Mouse (Mus musculus) adrenal gland, adult (tissue): ENCODE data around the gene Grin1.

Experiments
- DNase-seq, 2 experiments: peaks; one replicate each; pipeline ENCODE4 v3.0.0; 2022 to 2023; ENCODE audit warnings: low spot score in 1 of 2; ENCODE audit not compliant: inconsistent age in 2 of 2

Grin1 gene

GRCm38 (mm10) chr2:25287927-25288649 is 30.9 kb downstream of the Grin1 start, which contains the start of gene Tmem210:
Gene Tmem210 (plus strand): TSS chr2:25288145.
- no peak for DNase-seq

GRCm38 (mm10) chr2:25286837-25287636 is 31.9 kb downstream of the Grin1 start:
- DNase-seq, result no peak

- DNase-seq, result no peak
These were observed 32.7 kb downstream of the Grin1 start for GRCm38 (mm10) chr2:25286314-25286713.

- no peak for DNase-seq
These were observed 33.4 kb downstream of the Grin1 start for GRCm38 (mm10) chr2:25285551-25285950.

GRCm38 (mm10) chr2:25278928-25279882 is 39.8 kb downstream of the Grin1 start:
- peak; percentile 75 to 92 for DNase-seq

GRCm38 (mm10) chr2:25273010-25273409 is 46.0 kb downstream of the Grin1 start:
- no peak for DNase-seq

GRCm38 (mm10) chr2:25272515-25272914 is 46.5 kb downstream of the Grin1 start:
- DNase-seq, result no peak

GRCm38 (mm10) chr2:25271827-25272511 is 47.0 kb downstream of the Grin1 start, which contains the start of the genes Ssna1 and Anapc2:
Gene Ssna1 (minus strand): TSS chr2:25272438.
Gene Anapc2 (plus strand): TSS chr2:25272478.
- peak; percentile 98 to 99 for DNase-seq

- DNase-seq, result no peak
These were observed 51.2 kb downstream of the Grin1 start for GRCm38 (mm10) chr2:25267746-25268309.

- no peak for DNase-seq
These were observed 51.7 kb downstream of the Grin1 start for GRCm38 (mm10) chr2:25267241-25267640.

GRCm38 (mm10) chr2:25266720-25267119 is 52.3 kb downstream of the Grin1 start:
- peak in 1 of 2 experiments; percentile 65 for DNase-seq

GRCm38 (mm10) chr2:25265897-25266656 is 52.9 kb downstream of the Grin1 start:
- DNase-seq, result no peak

- DNase-seq, result peak in 1 of 2 experiments; percentile 50
These were observed 54.1 kb downstream of the Grin1 start for GRCm38 (mm10) chr2:25264851-25265250.

GRCm38 (mm10) chr2:25264286-25264660 is 54.7 kb downstream of the Grin1 start:
- no peak for DNase-seq

- DNase-seq, result no peak
These were observed 55.2 kb downstream of the Grin1 start for GRCm38 (mm10) chr2:25263623-25264285.

- DNase-seq, result no peak
These were observed 56.0 kb downstream of the Grin1 start for GRCm38 (mm10) chr2:25262795-25263622.

- DNase-seq, result peak; percentile 95 to 97
These were observed 56.7 kb downstream of the Grin1 start, which contains the start of gene Tprn for GRCm38 (mm10) chr2:25262291-25262767. Gene Tprn (plus strand): TSS chr2:25262618.

GRCm38 (mm10) chr2:25261870-25262269 is 57.1 kb downstream of the Grin1 start:
- DNase-seq, result no peak
